Mouse (Mus musculus): Measurements from ENCODE around the gene Cbx5.

- 0 out of 2 replicates have a peak, but pooled peaks have one; percentile 1 for TF ChIP-seq CTCF (IDR thresholded peaks at IDR 0.05; ENCODE audit: borderline replicate concordance, insufficient read depth, low read length)
- TF ChIP-seq POLR2A (IDR thresholded peaks at IDR 0.05; ENCODE audit: low read depth, low read length) = no peak
Observed at GRCm38 (mm10) chr15:103183651-103184610, 55.7 kb downstream of the Cbx5 start.
